Mouse (Mus musculus): ENCODE data around the gene Pttg1ip.

- no peak for TF ChIP-seq EP300 (IDR thresholded peaks at IDR 0.05; ENCODE audit: low read depth)
- no peak for TF ChIP-seq CTCF (IDR thresholded peaks at IDR 0.05; ENCODE audit: low read depth)
Measured at GRCm38 (mm10) chr10:77591546-77591945, 10.0 kb downstream of the Pttg1ip start.

All from liver, postnatal 0 days (tissue).